Mouse (Mus musculus) inflammation-experienced regulatory T-cells, adult 6 months (primary cell): ENCODE data around the gene Smg6. TPM values are rescaled to one million over a fixed set of nuclear protein-coding genes. Genes with fewer than 3 reads are reported as not detected.
"Not testable (repeated sequence)": the region's sequence is repeated elsewhere in the genome, so short reads cannot be mapped to it uniquely, and the experiment has no call there.

Source experiments
- ATAC-seq: one replicate; pipeline ENCODE4 v1.8.0; 2017
- polyA plus RNA-seq, 3 experiments: library from polyadenylated mRNA; unstranded; fragments of 100-300 nt; shearing (Covaris generic); gene quantifications; one replicate each; pipeline ENCODE4 v1.2.1; 2017

Smg6 gene
- polyA plus RNA-seq, 3 experiments from 2014 or later = 16.3 to 22.0 (median 18.9) TPM

GRCm38 (mm10) chr11:75168590-75169361 is 243.2 kb downstream of the Smg6 start:
- peak; percentile 20 for ATAC-seq

GRCm38 (mm10) chr11:75169405-75170080 is 243.9 kb downstream of the Smg6 start, which contains the start of gene Hic1:
Gene Hic1 (minus strand): TSS chr11:75169519.
- ATAC-seq = no peak

- peak; percentile 44 for ATAC-seq
Measured at GRCm38 (mm10) chr11:75170136-75170751, 244.6 kb downstream of the Smg6 start.

- no peak for ATAC-seq
Measured at GRCm38 (mm10) chr11:75171186-75171865, 245.7 kb downstream of the Smg6 start.

- no peak for ATAC-seq
Measured at GRCm38 (mm10) chr11:75172151-75173094, 246.8 kb downstream of the Smg6 start.

GRCm38 (mm10) chr11:75173095-75173798 is 247.6 kb downstream of the Smg6 start:
- ATAC-seq = peak; percentile 62

GRCm38 (mm10) chr11:75173799-75174165 is 248.2 kb downstream of the Smg6 start:
- ATAC-seq = no peak

- not testable (repeated sequence) for ATAC-seq
Measured at GRCm38 (mm10) chr11:75174574-75174973, 249.0 kb downstream of the Smg6 start.

- no peak for ATAC-seq
Measured at GRCm38 (mm10) chr11:75178011-75178410, 252.4 kb downstream of the Smg6 start.

- ATAC-seq = peak; percentile 97
Measured at GRCm38 (mm10) chr11:75178672-75179208, 253.1 kb downstream of the Smg6 start, which contains the start of gene Ovca2. Gene Ovca2 (minus strand): TSS chr11:75178835.

GRCm38 (mm10) chr11:75183917-75184570 is 258.4 kb downstream of the Smg6 start:
- ATAC-seq = no peak

- ATAC-seq = no peak
Measured at GRCm38 (mm10) chr11:75184573-75184972, 258.9 kb downstream of the Smg6 start.

GRCm38 (mm10) chr11:75184986-75185385 is 259.4 kb downstream of the Smg6 start:
- ATAC-seq = no peak

- ATAC-seq = no peak
Measured at GRCm38 (mm10) chr11:75189713-75190370, 264.2 kb downstream of the Smg6 start.

GRCm38 (mm10) chr11:75190371-75190724 is 264.7 kb downstream of the Smg6 start:
- ATAC-seq = peak; percentile 81

- no peak for ATAC-seq
Measured at GRCm38 (mm10) chr11:75190905-75191441, 265.4 kb downstream of the Smg6 start, which contains the start of gene Dph1. Gene Dph1 (minus strand): TSS chr11:75191241.

GRCm38 (mm10) chr11:75191841-75192240 is 266.2 kb downstream of the Smg6 start:
- no peak for ATAC-seq

- peak; percentile 32 for ATAC-seq
Measured at GRCm38 (mm10) chr11:75192336-75193214, 267.0 kb downstream of the Smg6 start.
